Mouse (Mus musculus) telencephalon, adult 2 months (tissue): ENCODE measurements around the gene Smg1.

ENCODE experiments used
- DNase-seq: peaks from one replicate; pipeline ENCODE4 v3.0.0-alpha.2; 2011; ENCODE audit warnings: low read depth, low spot score

Gene Smg1

DNA sequence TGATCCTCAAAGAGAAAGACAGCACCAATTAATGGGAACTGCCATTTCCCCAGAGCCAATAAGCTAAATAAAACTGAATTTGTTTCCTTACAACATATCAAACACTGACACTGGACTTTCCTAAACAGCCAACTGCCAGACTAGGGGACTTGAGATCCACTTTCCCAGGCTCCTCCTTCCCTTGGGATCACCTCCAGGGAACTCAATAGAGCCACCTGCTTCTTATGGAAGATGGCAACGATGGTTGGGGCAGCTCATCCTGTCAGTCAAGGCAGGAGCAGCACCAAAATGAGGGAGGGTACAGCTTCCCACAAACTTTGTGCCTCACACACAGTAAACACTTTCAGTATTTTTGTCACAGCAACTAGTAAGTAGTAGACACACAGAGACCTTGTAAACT lies 135.8 kb downstream of the Smg1 start:
- DNase-seq, result no peak

DNA sequence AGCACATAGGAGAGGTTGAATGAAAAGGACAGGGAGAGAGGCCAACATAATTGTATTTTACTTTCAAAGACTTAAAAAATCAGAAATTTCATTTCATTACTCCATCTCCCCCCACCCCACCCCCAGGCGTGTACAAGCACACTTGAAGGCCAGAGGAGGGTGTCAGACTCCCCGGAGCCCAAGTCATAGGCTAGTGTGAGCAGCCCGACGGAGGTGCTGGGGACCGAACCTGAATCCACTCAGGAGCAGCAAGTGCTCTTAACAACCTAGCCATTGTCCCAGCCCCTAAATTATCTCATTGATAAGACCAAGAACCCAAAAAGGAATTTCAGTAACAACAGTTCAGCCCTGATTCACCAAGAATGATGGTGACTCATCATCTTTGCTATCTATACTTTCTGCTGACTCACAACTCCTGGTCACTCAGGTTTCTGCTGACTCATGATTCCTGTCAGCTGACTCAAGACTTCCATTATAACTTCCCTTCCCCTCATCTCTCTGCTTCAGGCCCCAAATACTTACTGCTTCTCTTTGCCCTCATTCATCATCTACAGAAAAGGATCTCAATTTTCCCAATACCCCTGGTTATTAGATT lies 138.9 kb downstream of the Smg1 start:
- DNase-seq, result peak; percentile 22

DNA sequence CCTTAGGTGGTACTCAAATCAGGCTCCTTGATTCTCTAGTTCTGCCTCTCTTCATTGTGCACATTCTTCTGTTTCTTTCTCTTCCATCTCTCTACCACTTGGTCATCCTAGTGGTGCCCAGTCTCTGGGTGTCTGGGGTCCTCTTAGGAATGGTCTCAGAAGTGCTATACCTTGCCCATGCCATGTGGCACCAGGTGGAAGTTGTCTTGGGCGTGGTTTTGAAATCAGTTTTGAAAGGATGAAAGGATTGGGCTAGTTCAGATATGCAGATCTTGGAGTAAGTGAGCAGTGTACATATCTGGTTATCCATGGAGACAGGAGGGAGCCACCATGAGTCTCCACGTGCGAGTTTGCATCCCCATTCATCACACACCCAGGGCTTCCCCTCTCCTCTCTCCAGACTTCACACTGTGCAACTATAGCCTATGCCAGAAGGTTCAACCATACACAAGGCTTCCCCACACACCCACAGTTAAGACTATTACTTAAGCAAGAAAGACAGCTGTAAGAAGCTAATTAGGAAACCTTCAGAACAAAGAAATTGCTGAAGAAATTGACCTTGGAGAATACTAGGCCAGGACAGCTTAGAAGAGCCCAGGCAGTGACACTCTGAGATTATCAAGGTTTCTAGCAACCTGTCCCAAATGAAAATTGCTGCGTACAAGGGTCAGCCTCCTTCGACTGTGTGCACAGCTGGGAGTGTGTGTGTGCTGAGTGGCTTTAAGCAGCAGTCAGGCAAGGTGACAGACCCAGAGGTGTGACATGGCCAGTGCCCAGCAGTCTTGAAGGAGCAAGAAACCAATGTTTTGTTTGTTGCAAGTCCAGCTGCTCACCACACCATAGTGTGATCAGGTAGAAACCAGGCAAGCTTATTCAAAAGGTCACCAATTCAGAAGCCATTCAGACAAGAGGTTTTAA lies 139.7 kb downstream of the Smg1 start:
- DNase-seq, result no peak

DNA sequence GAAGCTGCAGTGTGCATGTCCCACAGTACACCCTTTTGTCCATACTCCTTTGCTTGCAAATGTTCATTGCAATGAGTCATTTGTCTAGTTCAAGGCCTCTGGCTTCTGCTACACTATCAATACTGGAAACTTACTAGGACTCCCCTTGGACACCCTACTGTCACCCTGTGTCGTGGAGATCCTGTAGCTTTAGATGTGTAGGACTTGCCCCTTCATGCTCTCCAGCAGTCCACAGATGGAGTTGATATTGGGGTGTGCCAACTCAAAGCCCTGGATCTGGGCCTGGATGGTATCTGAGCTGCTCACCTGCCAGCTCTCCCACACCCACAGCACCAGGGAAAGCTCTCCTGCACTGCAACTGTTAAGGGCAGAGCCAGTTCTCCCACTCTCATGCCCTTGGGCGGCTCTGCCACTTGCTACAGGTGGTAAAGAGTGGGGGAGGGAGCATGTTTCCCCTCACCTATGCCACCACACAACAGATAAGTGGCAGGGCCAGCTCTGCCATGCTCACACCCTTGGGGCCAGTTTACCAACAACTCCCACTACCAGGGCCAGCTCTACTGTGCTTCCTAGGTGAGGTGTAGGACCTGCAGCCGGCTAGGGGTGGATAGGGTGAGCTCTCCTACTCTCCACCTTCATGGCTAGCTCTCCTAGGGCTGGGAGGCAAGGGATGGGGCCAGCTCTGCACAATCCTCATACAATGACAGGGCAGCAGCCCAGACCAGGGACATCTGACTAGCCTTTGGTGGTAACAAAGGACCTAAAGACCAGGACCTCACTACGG lies 140.6 kb downstream of the Smg1 start:
- DNase-seq, result no peak

DNA sequence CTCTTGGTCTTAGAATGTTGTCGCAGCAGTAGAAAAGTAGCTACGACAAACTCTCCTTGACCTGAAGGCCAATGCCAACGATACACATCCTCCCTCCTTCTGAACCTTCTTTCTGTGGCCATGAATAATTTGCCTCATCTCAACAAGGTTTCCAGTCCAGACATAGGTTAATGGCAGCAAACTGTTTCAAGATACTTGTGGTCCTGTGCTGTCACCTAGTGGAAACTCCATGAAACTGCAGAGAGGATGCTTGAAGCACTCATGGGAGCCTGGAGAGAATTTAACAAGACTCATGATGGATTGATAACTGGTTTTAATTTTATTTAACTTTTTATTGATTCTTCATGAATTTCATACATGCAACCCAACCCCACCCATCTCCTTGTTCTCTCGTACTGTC lies 141.2 kb downstream of the Smg1 start:
- DNase-seq, result peak; percentile 60

DNA sequence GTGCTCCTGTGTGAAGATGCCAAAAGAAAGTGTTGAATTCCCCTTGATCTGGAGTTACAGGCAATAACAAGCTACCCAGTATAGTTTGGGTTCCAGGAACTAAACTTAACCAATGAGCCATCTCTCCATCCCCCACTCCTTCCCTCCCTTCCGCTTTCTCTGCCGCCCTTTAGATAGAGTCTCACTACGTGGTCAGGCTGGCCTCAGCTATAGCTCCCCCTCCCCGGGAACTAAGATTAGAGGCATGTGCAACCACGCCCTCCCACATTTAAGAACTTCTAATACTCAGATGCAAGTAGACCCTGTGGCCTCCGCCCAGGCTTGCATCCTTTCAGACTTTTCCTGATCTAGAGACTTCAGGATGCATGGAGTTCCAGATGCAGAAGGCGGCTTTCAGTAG lies 145.9 kb downstream of the Smg1 start:
- DNase-seq, result no peak
